Mouse (Mus musculus): ENCODE measurements around the gene Ino80d. TPM values are rescaled to one million over a fixed set of nuclear protein-coding genes. Genes with fewer than 3 reads are reported as not detected.

Ino80d gene
- polyA plus RNA-seq, 1 experiment from 2014 or later, result 12.2 TPM

DNA sequence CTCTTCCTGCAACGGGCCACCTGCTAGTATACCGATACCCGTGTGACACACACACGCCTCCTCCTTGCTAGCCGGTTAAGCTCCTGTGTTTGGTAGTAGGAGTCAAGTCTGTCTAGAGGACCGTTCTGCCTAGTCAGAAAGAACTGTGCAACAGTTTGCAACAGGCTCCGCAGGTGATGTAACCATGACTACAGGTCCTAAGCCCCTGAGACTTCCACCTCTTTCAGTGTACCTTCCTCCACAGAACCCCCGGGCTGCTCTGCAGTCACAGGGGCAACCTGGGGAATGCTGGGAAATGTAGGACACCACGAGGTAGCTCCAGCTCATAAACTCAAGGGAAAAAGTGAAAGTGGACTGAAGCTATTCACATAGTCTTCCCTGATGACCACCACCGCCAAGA is 123.4 kb downstream of the Ino80d start:
- H3K4me3 ChIP-seq (ENCODE audit: control insufficient read depth in 1 of 2, insufficient read depth in 1 of 2, low read depth in 1 of 2, low read length in 2 of 2), result no peak overlapping the region
- ATAC-seq (ENCODE audit: insufficient number of reproducible peaks, insufficient read depth, low FRiP score, low read depth), result no peak
- peaks cover 14% of the 10 kb centered on the region in 2 experiments for H3K4me1 ChIP-seq (ENCODE audit: control insufficient read depth in 2 of 2, insufficient read depth in 2 of 2, low read length in 2 of 2)
- H3K36me3 ChIP-seq (ENCODE audit: control insufficient read depth, insufficient read depth, low read length), result no peaks in the 10 kb centered on the region
- H3K4me2 ChIP-seq (ENCODE audit: low read length), result no peak overlapping the region
- WGBS, result 78% methylated on average over 10 of the region's 10 CpGs
- no peak overlapping the region for H3K9ac ChIP-seq (ENCODE audit: low read length)
- H3K27me3 ChIP-seq (ENCODE audit: control insufficient read depth, insufficient read depth, low read length), result no peaks in the 10 kb centered on the region
- no peak overlapping the region for H3K27ac ChIP-seq (replicated peaks in 1 of 2; ENCODE audit: control insufficient read depth in 1 of 2, insufficient read depth in 1 of 2, low read depth in 2 of 2, low read length in 2 of 2)
- peaks cover 5% of the 10 kb centered on the region; the same call in 1 of the 2 replicates for H3K9me3 ChIP-seq (ENCODE audit: control insufficient read depth, low read length)

DNA sequence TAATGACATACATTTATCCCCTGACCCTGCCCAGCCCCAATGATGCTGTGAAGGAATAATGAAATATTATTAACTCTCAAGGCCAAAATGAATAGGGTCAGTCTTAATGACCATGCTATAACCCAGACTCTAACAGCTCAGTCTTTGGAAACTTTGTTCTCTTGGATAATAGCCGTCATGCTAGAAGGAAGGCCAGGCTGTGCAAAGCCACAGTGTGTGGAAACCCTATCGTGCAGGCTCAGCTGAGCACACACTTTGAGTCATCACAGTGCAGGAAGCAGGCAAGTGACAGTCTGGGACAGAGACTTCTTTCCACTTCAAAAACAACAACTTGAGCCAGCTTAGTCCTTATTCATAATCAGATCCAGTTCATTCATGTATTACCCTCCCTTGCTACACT is 126.9 kb downstream of the Ino80d start:
- no peak overlapping the region for H3K27ac ChIP-seq (replicated peaks in 1 of 2; ENCODE audit: control insufficient read depth in 1 of 2, insufficient read depth in 1 of 2, low read depth in 2 of 2, low read length in 2 of 2)
- no peak overlapping the region for H3K9ac ChIP-seq (ENCODE audit: low read length)
- peaks cover 5 to 9% of the 10 kb centered on the region in 2 experiments; a peak in 3 of 4 replicates for H3K4me1 ChIP-seq (ENCODE audit: control insufficient read depth in 2 of 2, insufficient read depth in 2 of 2, low read length in 2 of 2)
- no peaks in the 10 kb centered on the region for H3K36me3 ChIP-seq (ENCODE audit: control insufficient read depth, insufficient read depth, low read length)
- ATAC-seq (ENCODE audit: insufficient number of reproducible peaks, insufficient read depth, low FRiP score, low read depth), result no peak
- 51% methylated on average over 2 of the region's 2 CpGs for WGBS
- H3K9me3 ChIP-seq (ENCODE audit: control insufficient read depth, low read length), result no peaks in the 10 kb centered on the region
- H3K27me3 ChIP-seq (ENCODE audit: control insufficient read depth, insufficient read depth, low read length), result no peaks in the 10 kb centered on the region
- no peak overlapping the region for H3K4me2 ChIP-seq (ENCODE audit: low read length)
- no peak overlapping the region for H3K4me3 ChIP-seq (ENCODE audit: control insufficient read depth in 1 of 2, insufficient read depth in 1 of 2, low read depth in 1 of 2, low read length in 2 of 2)

DNA sequence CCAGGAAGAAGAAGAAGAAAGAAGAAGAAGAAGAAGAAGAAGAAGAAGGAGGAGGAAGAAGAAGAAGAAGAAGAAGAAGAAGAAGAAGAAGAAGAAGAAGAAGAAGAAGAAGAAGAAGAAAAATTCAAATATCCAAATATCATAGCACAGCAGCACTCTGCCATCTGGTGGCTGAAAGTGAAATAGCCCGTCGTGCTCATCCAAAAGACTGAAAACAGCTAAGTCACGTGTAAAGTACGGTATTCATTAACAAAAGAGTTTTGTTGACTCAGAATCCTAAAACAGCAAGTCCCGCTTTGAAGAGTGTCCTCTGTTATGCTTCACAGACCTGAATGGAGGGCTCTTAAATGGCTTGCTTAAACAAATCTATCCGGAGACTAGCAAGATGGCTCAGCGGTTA is 128.2 kb downstream of the Ino80d start:
- Histone ChIP-seq H3K4me3 (ENCODE audit: control insufficient read depth in 1 of 2, insufficient read depth in 1 of 2, low read depth in 1 of 2, low read length in 2 of 2) (0 out of 4 replicates have a peak overlapping the region, but pooled peaks of 1 of the 2 experiments have one; percentile 15), H3K9me3 (ENCODE audit: control insufficient read depth, low read length) (no peaks in the 10 kb centered on the region), H3K27ac (replicated peaks in 1 of 2; ENCODE audit: control insufficient read depth in 1 of 2, insufficient read depth in 1 of 2, low read depth in 2 of 2, low read length in 2 of 2) (no peak overlapping the region), H3K4me1 (ENCODE audit: control insufficient read depth in 2 of 2, insufficient read depth in 2 of 2, low read length in 2 of 2) (0 out of 4 replicates have a peak, but pooled peaks cover 0 to 5% of the 10 kb centered on the region in 2 experiments), H3K36me3 (ENCODE audit: control insufficient read depth, insufficient read depth, low read length) (no peaks in the 10 kb centered on the region), H3K9ac (ENCODE audit: low read length) (no peak overlapping the region), H3K4me2 (ENCODE audit: low read length) (peak overlapping the region; percentile 60), H3K27me3 (ENCODE audit: control insufficient read depth, insufficient read depth, low read length) (no peaks in the 10 kb centered on the region)
- ATAC-seq (ENCODE audit: insufficient number of reproducible peaks, insufficient read depth, low FRiP score, low read depth), result no peak
- WGBS, result 28% methylated on average over 7 of the region's 7 CpGs

DNA sequence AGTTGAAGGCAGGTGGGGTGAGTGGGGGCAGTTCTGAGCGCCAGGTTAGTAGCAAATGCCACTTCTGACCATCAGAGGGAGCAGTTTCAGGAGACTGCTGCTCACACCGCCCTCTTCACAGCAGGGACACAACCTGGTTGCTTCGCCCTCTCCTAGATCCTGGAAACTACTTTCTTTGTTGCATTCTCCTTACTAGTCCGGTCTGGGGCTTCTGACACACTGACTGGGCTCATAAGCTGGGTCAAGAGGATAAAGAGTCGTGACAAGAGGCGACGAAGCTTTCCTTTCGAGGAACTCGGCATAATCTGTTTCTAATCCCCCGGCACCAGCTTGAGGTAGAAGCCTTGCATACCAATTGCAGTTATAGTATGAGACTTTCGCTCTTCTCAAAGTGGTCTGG is 129.9 kb downstream of the Ino80d start:
- H3K4me3 ChIP-seq (ENCODE audit: control insufficient read depth in 1 of 2, insufficient read depth in 1 of 2, low read depth in 1 of 2, low read length in 2 of 2), result peak overlapping the region; percentile 36 to 60
- H3K9me3 ChIP-seq (ENCODE audit: control insufficient read depth, low read length), result no peaks in the 10 kb centered on the region
- peak overlapping the region; percentile 63 to 65 for H3K27ac ChIP-seq (replicated peaks in 1 of 2; ENCODE audit: control insufficient read depth in 1 of 2, insufficient read depth in 1 of 2, low read depth in 2 of 2, low read length in 2 of 2)
- peak overlapping the region; percentile 62 for H3K9ac ChIP-seq (ENCODE audit: low read length)
- H3K36me3 ChIP-seq (ENCODE audit: control insufficient read depth, insufficient read depth, low read length), result no peaks in the 10 kb centered on the region
- no peak for ATAC-seq (ENCODE audit: insufficient number of reproducible peaks, insufficient read depth, low FRiP score, low read depth)
- H3K27me3 ChIP-seq (ENCODE audit: control insufficient read depth, insufficient read depth, low read length), result no peaks in the 10 kb centered on the region
- H3K4me1 ChIP-seq (ENCODE audit: control insufficient read depth in 2 of 2, insufficient read depth in 2 of 2, low read length in 2 of 2), result 0 out of 4 replicates have a peak, but pooled peaks cover 0 to 5% of the 10 kb centered on the region in 2 experiments
- peak overlapping the region; percentile 68 for H3K4me2 ChIP-seq (ENCODE audit: low read length)
- WGBS, result 14% methylated on average over 11 of the region's 11 CpGs

DNA sequence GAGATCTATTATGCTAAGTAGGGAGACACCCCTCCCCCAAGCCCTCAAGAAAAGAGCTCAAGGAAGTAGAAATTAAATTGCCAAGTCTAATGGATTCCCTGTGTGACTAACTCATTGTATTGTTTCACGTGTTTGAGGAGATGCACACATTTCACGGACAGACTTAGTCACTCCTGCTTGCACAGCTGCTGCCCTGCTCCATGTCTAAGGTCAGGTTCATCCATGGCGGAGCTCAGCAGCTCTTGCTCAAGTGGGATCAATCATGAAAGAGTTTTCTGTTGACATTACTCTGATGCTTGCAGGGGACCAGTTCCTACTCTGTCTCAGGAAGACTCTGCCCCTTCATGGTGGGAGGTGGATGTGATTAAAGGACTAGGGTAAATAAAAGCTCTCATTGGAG is 137.7 kb downstream of the Ino80d start:
- H3K27me3 ChIP-seq (ENCODE audit: control insufficient read depth, insufficient read depth, low read length), result no peaks in the 10 kb centered on the region
- H3K27ac ChIP-seq (replicated peaks in 1 of 2; ENCODE audit: control insufficient read depth in 1 of 2, insufficient read depth in 1 of 2, low read depth in 2 of 2, low read length in 2 of 2), result no peak overlapping the region
- no peak overlapping the region for H3K4me2 ChIP-seq (ENCODE audit: low read length)
- 77% methylated on average over 3 of the region's 3 CpGs for WGBS
- H3K4me1 ChIP-seq (ENCODE audit: control insufficient read depth in 2 of 2, insufficient read depth in 2 of 2, low read length in 2 of 2), result peaks cover 0 to 2% of the 10 kb centered on the region in 2 experiments; a peak in 1 of 4 replicates
- H3K9ac ChIP-seq (ENCODE audit: low read length), result no peak overlapping the region
- H3K4me3 ChIP-seq (ENCODE audit: control insufficient read depth in 1 of 2, insufficient read depth in 1 of 2, low read depth in 1 of 2, low read length in 2 of 2), result no peak overlapping the region
- H3K36me3 ChIP-seq (ENCODE audit: control insufficient read depth, insufficient read depth, low read length), result no peaks in the 10 kb centered on the region
- no peaks in the 10 kb centered on the region for H3K9me3 ChIP-seq (ENCODE audit: control insufficient read depth, low read length)
- ATAC-seq (ENCODE audit: insufficient number of reproducible peaks, insufficient read depth, low FRiP score, low read depth), result no peak

DNA sequence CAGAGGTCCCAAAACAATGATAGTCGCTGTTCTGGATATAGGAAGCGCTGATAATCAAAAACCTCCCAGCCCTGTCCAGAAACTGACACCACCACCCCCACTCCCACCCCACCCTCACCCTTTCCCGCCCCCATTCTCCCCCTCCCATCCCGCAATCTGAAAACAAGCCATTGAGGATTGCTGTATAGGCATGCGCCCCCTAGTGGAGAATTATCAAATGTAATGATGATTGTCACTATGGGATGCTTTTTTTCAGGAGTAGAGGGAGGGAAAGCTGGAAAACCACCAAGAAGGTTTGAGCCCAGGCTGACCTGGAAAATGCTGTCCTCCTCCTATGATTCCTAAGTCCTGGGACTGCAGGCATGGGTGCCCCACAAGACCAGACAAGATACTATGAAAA is 147.6 kb downstream of the Ino80d start:
- H3K9ac ChIP-seq (ENCODE audit: low read length), result no peak overlapping the region
- no peak for ATAC-seq (ENCODE audit: insufficient number of reproducible peaks, insufficient read depth, low FRiP score, low read depth)
- peak overlapping the region; percentile 44 for H3K4me2 ChIP-seq (ENCODE audit: low read length)
- H3K27ac ChIP-seq (replicated peaks in 1 of 2; ENCODE audit: control insufficient read depth in 1 of 2, insufficient read depth in 1 of 2, low read depth in 2 of 2, low read length in 2 of 2), result no peak overlapping the region
- H3K4me1 ChIP-seq (ENCODE audit: control insufficient read depth in 2 of 2, insufficient read depth in 2 of 2, low read length in 2 of 2), result peaks cover 0 to 3% of the 10 kb centered on the region in 2 experiments; a peak in 2 of 4 replicates
- H3K36me3 ChIP-seq (ENCODE audit: control insufficient read depth, insufficient read depth, low read length), result no peaks in the 10 kb centered on the region
- WGBS, result 19% methylated on average over 5 of the region's 5 CpGs
- no peaks in the 10 kb centered on the region for H3K9me3 ChIP-seq (ENCODE audit: control insufficient read depth, low read length)
- H3K27me3 ChIP-seq (ENCODE audit: control insufficient read depth, insufficient read depth, low read length), result no peaks in the 10 kb centered on the region
- H3K4me3 ChIP-seq (ENCODE audit: control insufficient read depth in 1 of 2, insufficient read depth in 1 of 2, low read depth in 1 of 2, low read length in 2 of 2), result no peak overlapping the region; a peak in 1 of 4 replicates

DNA sequence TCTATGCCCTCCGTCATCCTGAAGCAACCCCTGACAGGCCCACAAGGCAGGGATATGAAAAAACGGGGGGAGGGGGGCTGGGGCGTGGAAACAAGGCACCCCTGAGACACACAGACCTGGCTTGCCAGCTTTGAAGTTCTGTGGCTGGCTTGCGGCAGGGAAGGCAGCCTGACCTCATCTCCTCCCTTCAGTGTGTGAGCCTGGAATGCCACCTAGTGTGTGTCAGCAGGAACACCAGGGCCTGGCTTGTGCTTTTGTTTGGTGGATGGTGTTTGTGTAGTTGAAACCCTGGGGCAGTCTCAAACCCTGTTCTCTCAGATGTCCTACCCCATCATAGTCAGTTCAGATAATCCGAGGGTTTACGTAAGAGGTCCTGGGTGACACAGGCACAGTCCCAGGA is 150.2 kb downstream of the Ino80d start:
- Histone ChIP-seq H3K9me3 (ENCODE audit: control insufficient read depth, low read length) (no peaks in the 10 kb centered on the region), H3K27me3 (ENCODE audit: control insufficient read depth, insufficient read depth, low read length) (no peaks in the 10 kb centered on the region), H3K4me1 (ENCODE audit: control insufficient read depth in 2 of 2, insufficient read depth in 2 of 2, low read length in 2 of 2) (peaks cover 0 to 7% of the 10 kb centered on the region in 2 experiments; a peak in 2 of 4 replicates), H3K27ac (replicated peaks in 1 of 2; ENCODE audit: control insufficient read depth in 1 of 2, insufficient read depth in 1 of 2, low read depth in 2 of 2, low read length in 2 of 2) (no peak overlapping the region), H3K4me3 (ENCODE audit: control insufficient read depth in 1 of 2, insufficient read depth in 1 of 2, low read depth in 1 of 2, low read length in 2 of 2) (no peak overlapping the region), H3K4me2 (ENCODE audit: low read length) (no peak overlapping the region), H3K9ac (ENCODE audit: low read length) (no peak overlapping the region), H3K36me3 (ENCODE audit: control insufficient read depth, insufficient read depth, low read length) (no peaks in the 10 kb centered on the region)
- ATAC-seq (ENCODE audit: insufficient number of reproducible peaks, insufficient read depth, low FRiP score, low read depth), result peak; percentile 71
- WGBS, result 14% methylated on average over 6 of the region's 6 CpGs

Measured in heart, embryonic 14.5 days (tissue).